ENCODE assay signal across 8 mouse cellular contexts in genomic region chr13:41746971-41747615, GRCm38 (mm10).
DNase-seq lines count a peak whose midpoint lies in the region; ATAC-seq lines count a peak whose summit lies in the region.

No protein-coding gene starts in this region.

- no peak overlapping the region for H3K9ac ChIP-seq in forebrain, embryonic 11.5 days (ENCODE audit: low read length)
- no peak overlapping the region for H3K9ac ChIP-seq in neural tube, embryonic 13.5 days

- no peaks in the 10 kb centered on the region; the same call in 1 of the 2 replicates for H3K4me1 ChIP-seq in forebrain, embryonic 11.5 days (replicated peaks; ENCODE audit: control insufficient read depth, insufficient read depth, low read length)
- H3K4me1 ChIP-seq in forebrain, embryonic 10.5 days = peaks cover 11% of the 10 kb centered on the region; the same call in 1 of the 2 replicates
- no peaks in the 10 kb centered on the region for H3K4me1 ChIP-seq in neural tube, embryonic 13.5 days (replicated peaks)

- no peak overlapping the region for H3K4me3 ChIP-seq in forebrain, embryonic 11.5 days (ENCODE audit: low read depth, low read length)
- no peak overlapping the region for H3K4me3 ChIP-seq in forebrain, embryonic 10.5 days
- no peak overlapping the region for H3K4me3 ChIP-seq in neural tube, embryonic 13.5 days

- no peaks in the 10 kb centered on the region for H3K27me3 ChIP-seq in forebrain, embryonic 11.5 days (ENCODE audit: control insufficient read depth, insufficient read depth, low read length)
- H3K27me3 ChIP-seq in forebrain, embryonic 10.5 days (ENCODE audit: poor library complexity, severe bottlenecking) = no peaks in the 10 kb centered on the region
- H3K27me3 ChIP-seq in neural tube, embryonic 13.5 days = no peaks in the 10 kb centered on the region

- no peak for DNase-seq in forebrain, embryonic 11.5 days (ENCODE audit: low spot score)
- DNase-seq in forebrain, embryonic 10.5 days (ENCODE audit: extremely low spot score, low spot score) = no peak
- DNase-seq in right cerebral cortex, adult 18-20 months = peak; percentile 40
- DNase-seq in right cerebral cortex, postnatal 4 days = no peak
- peak; percentile 23 for DNase-seq in embryo, embryonic 10 days (ENCODE audit: low spot score)
- peak; percentile 18 to 67 for DNase-seq in kidney, postnatal 36 days
- DNase-seq in gastrocnemius, adult 8-10 months (ENCODE audit: low spot score in 2 of 2) = no peak

- 69% methylated on average over 8 of the region's 8 CpGs for WGBS in forebrain, embryonic 11.5 days
- WGBS in forebrain, embryonic 10.5 days = 73% methylated on average over 8 of the region's 8 CpGs
- WGBS in neural tube, embryonic 13.5 days = 65% methylated on average over 8 of the region's 8 CpGs

- H3K36me3 ChIP-seq in forebrain, embryonic 11.5 days (ENCODE audit: control insufficient read depth, insufficient read depth, low read length) = no peaks in the 10 kb centered on the region
- H3K36me3 ChIP-seq in forebrain, embryonic 10.5 days (replicated peaks) = no peaks in the 10 kb centered on the region
- no peaks in the 10 kb centered on the region for H3K36me3 ChIP-seq in neural tube, embryonic 13.5 days

- H3K4me2 ChIP-seq in forebrain, embryonic 11.5 days (ENCODE audit: low read depth, low read length, severe bottlenecking) = no peak overlapping the region
- H3K4me2 ChIP-seq in neural tube, embryonic 13.5 days = no peak overlapping the region

- no peaks in the 10 kb centered on the region for H3K9me3 ChIP-seq in forebrain, embryonic 11.5 days (ENCODE audit: control insufficient read depth, low read length)
- no peaks in the 10 kb centered on the region for H3K9me3 ChIP-seq in forebrain, embryonic 10.5 days
- no peaks in the 10 kb centered on the region for H3K9me3 ChIP-seq in neural tube, embryonic 13.5 days

- no peak overlapping the region for H3K27ac ChIP-seq in forebrain, embryonic 11.5 days (ENCODE audit: low read depth, low read length)
- H3K27ac ChIP-seq in forebrain, embryonic 10.5 days = no peak overlapping the region
- no peak overlapping the region for H3K27ac ChIP-seq in neural tube, embryonic 13.5 days (replicated peaks)

- 0 out of 2 replicates have a peak, but pooled peaks have one; percentile 36 for ATAC-seq in forebrain, embryonic 11.5 days (replicated peaks; ENCODE audit: low FRiP score)
- ATAC-seq in neural tube, embryonic 13.5 days (ENCODE audit: low read depth) = peak; percentile 23; the same call in 1 of the 2 replicates

Comparison
In these comparisons a context has a peak if more than half of its experiments do, and no peak if none do; other contexts are left out.
1. DNase-seq: peak in right cerebral cortex, adult 18-20 months (single experiment), embryo, embryonic 10 days (single experiment) and kidney, postnatal 36 days (2 of 2); none in forebrain, embryonic 11.5 days (single experiment), forebrain, embryonic 10.5 days (single experiment), right cerebral cortex, postnatal 4 days (single experiment) and gastrocnemius, adult 8-10 months (0 of 2).